Comparison of ENCODE assay signal across 9 mouse cellular contexts in genomic region chr9:103469516-103469915, GRCm38 (mm10). TPM values are rescaled to one million over a fixed set of nuclear protein-coding genes. Genes with fewer than 3 reads are reported as not detected.
DNase-seq lines count a peak whose midpoint lies in the region; ATAC-seq and TF ChIP-seq lines count a peak whose summit lies in the region.
"Had no signal": no experiment of that assay in that cellular context is flagged by ENCODE, and none has a peak within 500 bp of the region (broad histone marks: within the 10 kb centered on the region; RNA-seq: fewer than 3 reads in every experiment).

No protein-coding gene starts in this region.

- no peak overlapping the region for H3K27ac ChIP-seq in midbrain, postnatal 0 days (ENCODE audit: low read depth, low read length)
- no peak overlapping the region for H3K27ac ChIP-seq in midbrain, embryonic 13.5 days
- no peak overlapping the region for H3K27ac ChIP-seq in hindbrain, embryonic 16.5 days (ENCODE audit: low read depth, low read length)
- H3K27ac ChIP-seq: heart, embryonic 10.5 days had no signal

- no peak overlapping the region for H3K4me3 ChIP-seq in midbrain, postnatal 0 days (ENCODE audit: low read depth, low read length)
- no peak overlapping the region for H3K4me3 ChIP-seq in midbrain, embryonic 13.5 days (replicated peaks)
- H3K4me3 ChIP-seq in hindbrain, embryonic 16.5 days (ENCODE audit: low read length): no peak overlapping the region
- H3K4me3 ChIP-seq: heart, embryonic 10.5 days had no signal

- intact Hi-C loops in heart, postnatal 10 days (cut with DNase I): no loop called here

- H3K9me3 ChIP-seq in midbrain, postnatal 0 days (ENCODE audit: low read length): no peaks in the 10 kb centered on the region
- H3K9me3 ChIP-seq in midbrain, embryonic 13.5 days: no peaks in the 10 kb centered on the region
- no peaks in the 10 kb centered on the region for H3K9me3 ChIP-seq in hindbrain, embryonic 16.5 days (ENCODE audit: control insufficient read depth, low read length)
- H3K9me3 ChIP-seq: heart, embryonic 10.5 days had no signal

- H3K36me3 ChIP-seq in midbrain, postnatal 0 days (ENCODE audit: insufficient read depth, low read length): no peaks in the 10 kb centered on the region
- H3K36me3 ChIP-seq in midbrain, embryonic 13.5 days: no peaks in the 10 kb centered on the region
- H3K36me3 ChIP-seq in hindbrain, embryonic 16.5 days (ENCODE audit: control insufficient read depth, insufficient read depth, low read length): no peaks in the 10 kb centered on the region
- H3K36me3 ChIP-seq: heart, embryonic 10.5 days had no signal

- TF ChIP-seq CTCF in midbrain, postnatal 0 days (IDR thresholded peaks at IDR 0.05): peak; percentile 53

- H3K9ac ChIP-seq in midbrain, postnatal 0 days (replicated peaks; ENCODE audit: low read length, poor library complexity, severe bottlenecking): no peak overlapping the region
- no peak overlapping the region for H3K9ac ChIP-seq in midbrain, embryonic 13.5 days (replicated peaks)
- no peak overlapping the region for H3K9ac ChIP-seq in hindbrain, embryonic 16.5 days (ENCODE audit: low read depth, low read length)

- no peak overlapping the region for H3K4me2 ChIP-seq in midbrain, postnatal 0 days (ENCODE audit: low read depth, low read length, poor library complexity, severe bottlenecking)
- H3K4me2 ChIP-seq in midbrain, embryonic 13.5 days (replicated peaks): no peak overlapping the region
- H3K4me2 ChIP-seq in hindbrain, embryonic 16.5 days (ENCODE audit: low read length): no peak overlapping the region

- 76% methylated on average over 5 of the region's 5 CpGs for WGBS in midbrain, postnatal 0 days
- 66% methylated on average over 5 of the region's 5 CpGs for WGBS in midbrain, embryonic 13.5 days
- 70% methylated on average over 5 of the region's 5 CpGs for WGBS in hindbrain, embryonic 16.5 days

- H3K27me3 ChIP-seq in midbrain, postnatal 0 days (ENCODE audit: insufficient read depth, low read length): no peaks in the 10 kb centered on the region
- H3K27me3 ChIP-seq in midbrain, embryonic 13.5 days: no peaks in the 10 kb centered on the region; the same call in 1 of the 2 replicates
- no peaks in the 10 kb centered on the region; the same call in 1 of the 2 replicates for H3K27me3 ChIP-seq in hindbrain, embryonic 16.5 days (replicated peaks; ENCODE audit: control insufficient read depth, insufficient read depth, low read length)

- H3K4me1 ChIP-seq in midbrain, postnatal 0 days (ENCODE audit: insufficient read depth, low read length): peaks cover 13% of the 10 kb centered on the region; the same call in 1 of the 2 replicates
- peaks cover 63% of the 10 kb centered on the region for H3K4me1 ChIP-seq in midbrain, embryonic 13.5 days (replicated peaks)
- H3K4me1 ChIP-seq in hindbrain, embryonic 16.5 days (ENCODE audit: control insufficient read depth, insufficient read depth, low read depth, low read length): peaks cover 22% of the 10 kb centered on the region

- peak; percentile 91 for DNase-seq in heart, adult 11 months
- no peak for DNase-seq in heart, adult 9 months (ENCODE audit: low spot score in 2 of 2)
- DNase-seq in midbrain, postnatal 0 days (ENCODE audit: low spot score): no peak
- peak; percentile 44 for DNase-seq in induced T-regulatory cell, adult 2 months (ENCODE audit: low read depth)
- DNase-seq in thymus, postnatal 0 days (ENCODE audit: low spot score): peak; percentile 64
- no peak for DNase-seq in heart, postnatal 10 days

- ATAC-seq in midbrain, postnatal 0 days (ENCODE audit: low FRiP score): no peak
- ATAC-seq in midbrain, embryonic 13.5 days: no peak
- no peak for ATAC-seq in hindbrain, embryonic 16.5 days

RNA-seq across cellular contexts. Expression of gene Bfsp2, which starts 10.7 kb away (rescaled TPM):
- 1.2 and 1.8 TPM in 2 replicates for total RNA-seq in midbrain, postnatal 0 days (2014; rRNA removed)
- 3.0 and 3.3 TPM in 2 replicates for polyA plus RNA-seq in midbrain, postnatal 0 days (2015; fragmentation: Nextera tagmentation; extraction: Ambion mirVana)
- 3.5 and 4.0 TPM in 2 replicates for polyA plus RNA-seq in midbrain, embryonic 13.5 days (2015; fragmentation: Nextera tagmentation; extraction: Ambion mirVana)
- 3.0 and 3.1 TPM in 2 replicates for polyA plus RNA-seq in thymus, postnatal 0 days (2015; fragmentation: Nextera tagmentation; extraction: Ambion mirVana)
- 5.0 and 6.0 TPM in 2 replicates for polyA plus RNA-seq in hindbrain, embryonic 16.5 days (2015; fragmentation: Nextera tagmentation; extraction: Ambion mirVana)
- under 1 TPM; 0.35 to 0.48 TPM for total RNA-seq in heart, postnatal 10 days (2021)

Comparison
In these comparisons a context has a peak if more than half of its experiments do, and no peak if none do; other contexts are left out.
1. DNase-seq: peak in heart, adult 11 months (single experiment), induced T-regulatory cell, adult 2 months (single experiment) and thymus, postnatal 0 days (single experiment); none in heart, adult 9 months (0 of 2), midbrain, postnatal 0 days (single experiment) and heart, postnatal 10 days (0 of 2).